Mouse (Mus musculus): ENCODE results near the gene Hoxd11. TPM values are rescaled to one million over a fixed set of nuclear protein-coding genes. Genes with fewer than 3 reads are reported as not detected.

The Hoxd11 gene
- polyA plus RNA-seq, 1 experiment from 2014 or later: not detected

DNA sequence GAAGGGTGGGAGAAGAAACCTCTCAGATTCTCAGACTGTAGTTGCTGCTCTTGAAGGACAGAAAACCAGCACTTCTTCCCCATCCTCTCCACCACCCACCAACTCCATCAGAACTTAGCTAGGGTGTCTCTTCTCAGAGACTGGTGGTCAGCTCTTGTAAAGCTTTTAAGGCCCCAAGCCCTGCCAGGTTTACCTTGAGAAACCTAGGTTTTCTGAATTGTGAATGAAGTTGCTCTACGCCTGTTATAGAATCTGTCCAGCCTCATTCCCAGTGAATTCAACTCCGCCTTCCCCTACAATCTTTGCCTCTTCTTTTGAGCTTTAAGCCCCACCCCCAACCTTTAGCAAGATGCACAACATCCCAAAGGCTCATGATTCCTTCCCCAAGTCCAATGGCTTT is 2.3 kb upstream of the Hoxd11 start:
- peaks cover 99% of the 10 kb centered on the region for H3K27me3 ChIP-seq
- WGBS: 5% methylated on average over 2 of the region's 2 CpGs
- peaks cover 13% of the 10 kb centered on the region for H3K4me1 ChIP-seq
- ATAC-seq (replicated peaks): no peak
- H3K4me2 ChIP-seq (replicated peaks): no peak overlapping the region
- H3K9me3 ChIP-seq: no peaks in the 10 kb centered on the region
- H3K27ac ChIP-seq (replicated peaks): no peak overlapping the region
- H3K4me3 ChIP-seq: no peak overlapping the region
- H3K36me3 ChIP-seq: no peaks in the 10 kb centered on the region
- H3K9ac ChIP-seq (replicated peaks): no peak overlapping the region

- peaks cover 100% of the 10 kb centered on the region for H3K27me3 ChIP-seq
- ATAC-seq (replicated peaks): no peak
- no peak overlapping the region for H3K9ac ChIP-seq (replicated peaks)
- no peak overlapping the region for H3K4me2 ChIP-seq (replicated peaks)
- H3K4me1 ChIP-seq: peaks cover 16% of the 10 kb centered on the region
- under 1% methylated on average over 26 of the region's 26 CpGs for WGBS
- H3K36me3 ChIP-seq: no peaks in the 10 kb centered on the region
- no peak overlapping the region for H3K27ac ChIP-seq (replicated peaks)
- H3K9me3 ChIP-seq: no peaks in the 10 kb centered on the region
- no peak overlapping the region for H3K4me3 ChIP-seq
Observed at GRCm38 (mm10) chr2:74679596-74679971, 227 bp downstream of the Hoxd11 start.

- Histone ChIP-seq H3K9ac (replicated peaks) (no peak overlapping the region), H3K27me3 (peaks cover 100% of the 10 kb centered on the region)
- under 1% methylated on average over 23 of the region's 23 CpGs for WGBS
Observed at GRCm38 (mm10) chr2:74679980-74680379, 623 bp downstream of the Hoxd11 start.

DNA sequence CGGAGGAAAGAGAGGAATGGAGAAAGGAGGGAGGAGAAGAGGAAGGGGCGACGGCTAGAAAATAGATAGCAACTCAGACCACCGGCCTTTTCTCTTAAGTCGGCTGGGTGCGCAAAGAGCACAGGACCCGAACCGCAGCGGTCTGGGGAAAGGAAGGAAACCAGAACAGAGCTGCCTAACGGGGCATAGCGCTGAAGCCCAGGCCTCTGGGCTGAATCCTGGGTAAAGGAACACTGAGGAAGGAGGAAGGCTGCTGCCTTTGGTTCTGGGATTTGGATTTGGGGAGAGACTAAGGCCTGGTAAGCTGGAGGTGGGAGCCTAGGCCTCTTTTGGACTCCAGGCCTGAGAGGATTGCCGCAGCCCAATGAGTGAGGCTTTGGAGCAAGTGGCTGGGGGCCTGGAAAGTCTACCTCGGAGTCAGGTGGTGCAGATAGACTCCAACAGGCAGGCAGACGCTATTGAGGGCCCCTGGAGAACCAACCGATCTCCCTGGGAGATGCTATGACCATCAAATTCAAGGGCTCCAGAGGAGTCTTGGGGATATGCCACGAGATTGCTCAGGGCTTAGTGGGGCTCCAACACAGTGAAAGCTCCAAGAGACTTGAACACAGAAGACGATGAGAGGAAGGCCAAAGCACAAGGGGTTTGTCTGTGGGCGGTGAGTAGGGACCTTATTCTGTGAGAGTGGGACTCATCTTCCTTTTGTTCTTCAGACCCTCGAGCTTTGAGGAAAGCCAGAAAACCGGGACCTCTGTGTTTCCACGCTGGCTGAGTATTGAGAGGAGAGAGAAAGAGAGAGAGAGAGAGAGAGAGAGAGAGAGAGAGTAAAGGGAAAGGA is 1.4 kb downstream of the Hoxd11 start:
- H3K27ac ChIP-seq (replicated peaks): no peak overlapping the region
- H3K27me3 ChIP-seq: peaks cover 100% of the 10 kb centered on the region
- H3K36me3 ChIP-seq: no peaks in the 10 kb centered on the region
- no peak overlapping the region for H3K4me2 ChIP-seq (replicated peaks)
- ATAC-seq (replicated peaks): no peak
- no peak overlapping the region for H3K4me3 ChIP-seq
- H3K4me1 ChIP-seq: peaks cover 16% of the 10 kb centered on the region
- no peak overlapping the region for H3K9ac ChIP-seq (replicated peaks)
- no peaks in the 10 kb centered on the region for H3K9me3 ChIP-seq
- 2% methylated on average over 21 of the region's 21 CpGs for WGBS

More at GRCm38 (mm10) chr2:74679980-74680379, 623 bp downstream of the Hoxd11 start:
- no peak for ATAC-seq (replicated peaks)
- H3K27ac ChIP-seq (replicated peaks): no peak overlapping the region
- H3K4me2 ChIP-seq (replicated peaks): no peak overlapping the region
- peaks cover 16% of the 10 kb centered on the region for H3K4me1 ChIP-seq
- H3K36me3 ChIP-seq: no peaks in the 10 kb centered on the region
- H3K9me3 ChIP-seq: no peaks in the 10 kb centered on the region
- no peak overlapping the region for H3K4me3 ChIP-seq

DNA sequence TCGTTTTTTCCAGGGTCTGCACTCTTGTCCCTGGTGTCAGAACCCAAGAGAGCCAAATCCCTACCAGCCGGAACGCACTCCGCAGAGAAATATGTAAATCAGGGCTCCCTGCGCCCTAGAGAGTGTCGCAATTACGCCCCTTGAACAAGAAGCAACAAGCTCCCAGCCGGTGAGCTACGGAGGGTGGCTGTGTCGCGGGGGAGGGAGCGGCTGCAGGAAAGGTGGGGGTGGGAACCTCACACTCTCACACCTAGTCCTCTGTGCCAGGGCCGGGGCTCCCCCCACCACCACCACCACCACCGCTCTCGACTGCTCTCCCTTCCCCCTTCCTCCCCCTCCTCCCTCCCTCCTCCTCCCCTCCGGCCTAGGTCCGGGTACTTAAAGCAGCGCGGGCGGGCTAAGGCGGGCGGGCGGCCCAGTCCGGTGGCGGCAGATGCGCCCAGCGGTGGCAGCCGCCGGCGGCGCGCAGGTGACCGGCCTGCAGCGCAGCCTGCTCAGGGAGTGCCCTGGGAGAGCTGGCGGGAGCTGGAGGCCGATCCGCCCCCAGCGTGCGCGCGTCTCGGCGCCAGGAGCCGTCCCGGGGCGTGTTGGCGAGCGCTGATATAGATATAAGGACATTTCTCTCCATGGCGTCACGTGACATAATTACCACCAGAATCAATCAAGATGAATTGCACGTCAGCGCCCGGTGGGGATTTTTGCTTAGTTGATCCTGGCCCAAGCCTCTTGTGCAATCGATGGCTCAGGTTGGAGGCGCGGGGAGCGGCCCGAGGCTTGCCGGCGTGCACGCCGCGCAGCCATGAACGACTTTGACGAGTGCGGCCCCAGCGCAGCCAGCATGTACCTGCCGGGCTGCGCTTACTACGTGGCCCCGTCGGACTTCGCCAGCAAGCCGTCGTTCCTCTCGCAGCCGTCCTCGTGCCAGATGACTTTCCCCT is 2.5 kb downstream of the Hoxd11 start:
- 0 out of 2 replicates have a peak overlapping the region, but pooled peaks have one; percentile 0 for H3K4me2 ChIP-seq (replicated peaks)
- peaks cover 99% of the 10 kb centered on the region for H3K27me3 ChIP-seq
- H3K27ac ChIP-seq (replicated peaks): no peak overlapping the region
- H3K9me3 ChIP-seq: no peaks in the 10 kb centered on the region
- H3K36me3 ChIP-seq: no peaks in the 10 kb centered on the region
- no peak overlapping the region for H3K9ac ChIP-seq (replicated peaks)
- peaks cover 16% of the 10 kb centered on the region for H3K4me1 ChIP-seq
- WGBS: 1% methylated on average over 71 of the region's 78 CpGs
- peak overlapping the region; percentile 15; the same call in 1 of the 2 replicates for H3K4me3 ChIP-seq
- ATAC-seq (replicated peaks): no peak

GRCm38 (mm10) chr2:74682796-74683195 is 3.4 kb downstream of the Hoxd11 start:
- H3K4me3 ChIP-seq: peak overlapping the region; percentile 15; the same call in 1 of the 2 replicates
- ATAC-seq (replicated peaks): no peak; the same call in 1 of the 2 replicates
- under 1% methylated on average over 50 of the region's 51 CpGs for WGBS

GRCm38 (mm10) chr2:74683471-74683951 is 4.2 kb downstream of the Hoxd11 start:
- Histone ChIP-seq H3K27ac (replicated peaks) (no peak overlapping the region), H3K9ac (replicated peaks) (no peak overlapping the region), H3K36me3 (no peaks in the 10 kb centered on the region), H3K4me2 (replicated peaks) (no peak overlapping the region), H3K9me3 (no peaks in the 10 kb centered on the region), H3K4me3 (no peak overlapping the region), H3K27me3 (peaks cover 99% of the 10 kb centered on the region), H3K4me1 (peaks cover 16% of the 10 kb centered on the region)
- ATAC-seq (replicated peaks): no peak
- WGBS: 2% methylated on average over 18 of the region's 18 CpGs

More at GRCm38 (mm10) chr2:74682796-74683195, 3.4 kb downstream of the Hoxd11 start:
- H3K9me3 ChIP-seq: no peaks in the 10 kb centered on the region
- no peaks in the 10 kb centered on the region for H3K36me3 ChIP-seq
- no peak overlapping the region for H3K9ac ChIP-seq (replicated peaks)
- no peak overlapping the region for H3K27ac ChIP-seq (replicated peaks)
- peaks cover 99% of the 10 kb centered on the region for H3K27me3 ChIP-seq
- H3K4me1 ChIP-seq: peaks cover 16% of the 10 kb centered on the region
- H3K4me2 ChIP-seq (replicated peaks): no peak overlapping the region

GRCm38 (mm10) chr2:74684106-74684505 is 4.7 kb downstream of the Hoxd11 start:
- Histone ChIP-seq H3K27ac (replicated peaks) (no peak overlapping the region), H3K4me2 (replicated peaks) (no peak overlapping the region), H3K27me3 (peaks cover 99% of the 10 kb centered on the region), H3K9ac (replicated peaks) (no peak overlapping the region), H3K9me3 (no peaks in the 10 kb centered on the region), H3K36me3 (no peaks in the 10 kb centered on the region), H3K4me3 (no peak overlapping the region), H3K4me1 (peaks cover 16% of the 10 kb centered on the region)
- no peak for ATAC-seq (replicated peaks)
- 1% methylated on average over 12 of the region's 12 CpGs for WGBS

DNA sequence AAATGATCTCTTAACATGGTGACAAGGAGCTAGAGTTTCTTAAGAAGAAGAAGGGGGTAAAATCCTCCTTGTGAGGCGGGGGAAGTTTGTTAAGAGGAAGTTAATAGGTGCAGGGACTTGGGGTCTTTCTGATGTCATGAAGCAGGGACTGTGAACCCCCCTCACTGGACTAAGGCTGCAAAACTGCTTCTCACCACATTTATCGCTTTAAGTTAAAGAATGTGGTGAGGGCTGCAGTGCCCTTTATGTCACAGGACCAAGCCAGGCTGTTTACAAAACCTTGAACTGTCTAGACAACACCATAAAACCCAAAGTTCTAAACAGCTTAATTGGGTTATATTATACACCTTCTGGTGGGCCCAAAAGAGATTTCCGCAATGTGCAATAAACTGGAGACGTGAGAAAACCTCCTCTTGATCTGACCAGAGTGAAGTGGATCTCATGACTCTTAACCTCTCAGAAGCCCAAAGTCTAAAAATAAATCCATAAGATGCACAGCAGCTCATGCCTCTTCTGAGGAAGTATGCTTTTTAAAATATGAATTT is 5.8 kb downstream of the Hoxd11 start:
- H3K9me3 ChIP-seq: no peaks in the 10 kb centered on the region
- no peak overlapping the region for H3K27ac ChIP-seq (replicated peaks)
- H3K36me3 ChIP-seq: no peaks in the 10 kb centered on the region
- no peak for ATAC-seq (replicated peaks)
- H3K4me2 ChIP-seq (replicated peaks): no peak overlapping the region
- H3K27me3 ChIP-seq: peaks cover 99% of the 10 kb centered on the region
- peaks cover 13% of the 10 kb centered on the region for H3K4me1 ChIP-seq
- no peak overlapping the region for H3K9ac ChIP-seq (replicated peaks)
- WGBS: 14% methylated on average over 4 of the region's 4 CpGs
- no peak overlapping the region for H3K4me3 ChIP-seq

GRCm38 (mm10) chr2:74686301-74686987 is 7.1 kb downstream of the Hoxd11 start:
- no peaks in the 10 kb centered on the region for H3K36me3 ChIP-seq
- H3K27ac ChIP-seq (replicated peaks): no peak overlapping the region
- 4% methylated on average over 17 of the region's 17 CpGs for WGBS
- no peak overlapping the region for H3K9ac ChIP-seq (replicated peaks)
- H3K27me3 ChIP-seq: peaks cover 97% of the 10 kb centered on the region
- no peak overlapping the region for H3K4me3 ChIP-seq
- H3K9me3 ChIP-seq: no peaks in the 10 kb centered on the region
- peaks cover 13% of the 10 kb centered on the region for H3K4me1 ChIP-seq
- ATAC-seq (replicated peaks): no peak
- no peak overlapping the region for H3K4me2 ChIP-seq (replicated peaks)

DNA sequence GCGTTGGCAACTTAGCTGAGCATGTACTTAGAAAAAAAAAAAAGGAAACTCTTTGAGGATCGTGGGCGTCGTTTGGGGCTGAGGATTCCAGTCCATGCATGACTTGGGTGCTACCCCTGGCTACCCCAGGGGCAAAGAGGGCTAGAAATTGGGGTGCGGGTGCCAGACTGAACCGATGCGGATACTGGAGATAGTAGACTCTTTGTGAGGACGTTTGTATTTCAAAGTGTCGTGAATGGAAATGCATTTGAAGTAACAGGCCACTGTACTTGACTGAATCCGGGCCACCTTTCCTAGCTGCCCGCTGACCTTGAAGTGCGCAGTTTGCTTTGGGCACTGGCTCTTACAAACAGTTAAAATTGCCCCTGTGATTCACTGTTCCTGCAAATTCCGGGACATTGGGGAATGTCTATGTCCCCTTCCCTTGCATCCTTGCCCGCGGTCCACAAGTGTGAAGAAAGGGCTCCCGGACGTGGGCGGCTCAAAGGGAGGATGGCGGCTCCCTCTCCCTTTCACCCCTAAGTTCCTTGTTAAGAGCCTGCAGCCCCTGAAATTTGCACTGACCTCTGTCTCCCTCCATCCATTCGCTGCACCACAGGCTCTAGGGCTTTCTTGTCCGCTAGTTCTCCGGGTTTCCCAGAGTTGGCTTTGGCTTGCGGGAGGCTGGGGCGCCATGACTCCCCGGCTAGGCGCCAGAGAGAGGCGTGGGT is 7.8 kb downstream of the Hoxd11 start:
- Histone ChIP-seq H3K4me3 (no peak overlapping the region), H3K4me1 (peaks cover 8% of the 10 kb centered on the region), H3K4me2 (replicated peaks) (no peak overlapping the region), H3K27me3 (peaks cover 97% of the 10 kb centered on the region), H3K27ac (replicated peaks) (no peak overlapping the region), H3K9me3 (no peaks in the 10 kb centered on the region), H3K9ac (replicated peaks) (no peak overlapping the region), H3K36me3 (no peaks in the 10 kb centered on the region)
- WGBS: 1% methylated on average over 27 of the region's 27 CpGs
- no peak for ATAC-seq (replicated peaks)

Measured in forebrain, embryonic 15.5 days (tissue).